Comparison of ENCODE assay signal across 20 mouse cellular contexts in the genomic region with DNA sequence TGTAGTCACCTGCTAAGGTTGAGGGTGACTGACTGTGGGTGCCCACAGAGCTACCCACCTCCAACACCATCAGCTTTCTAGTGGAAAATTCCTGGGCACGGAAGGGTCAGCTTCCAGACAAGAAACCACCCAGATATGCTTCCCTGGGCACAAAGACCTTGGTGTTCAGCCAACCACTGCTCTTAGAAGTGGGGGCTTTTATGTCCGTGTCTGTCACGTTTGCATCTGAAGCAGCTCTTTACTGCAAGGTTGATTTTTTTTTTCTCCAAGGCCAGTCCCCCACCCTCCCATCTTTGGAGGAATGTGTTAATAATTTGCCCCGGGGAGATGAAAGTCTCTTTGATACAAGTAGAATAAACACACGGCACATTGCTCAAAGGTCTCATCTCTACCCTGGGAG.
DNase-seq lines count a peak whose midpoint lies in the region; ATAC-seq and TF ChIP-seq lines count a peak whose summit lies in the region.
"Had no signal": no experiment of that assay in that cellular context is flagged by ENCODE, and none has a peak within 500 bp of the region (broad histone marks: within the 10 kb centered on the region; RNA-seq: fewer than 3 reads in every experiment).

No protein-coding gene starts in this region.

- no peaks in the 10 kb centered on the region for H3K27me3 ChIP-seq in kidney, postnatal 0 days (ENCODE audit: insufficient read depth, low read length)
- H3K27me3 ChIP-seq: liver, embryonic 13.5 days; neural tube, embryonic 12.5 days had no signal

- H3K9ac ChIP-seq in kidney, postnatal 0 days (ENCODE audit: low read depth, low read length), result no peak overlapping the region
- H3K9ac ChIP-seq: forebrain, embryonic 12.5 days; liver, embryonic 13.5 days; neural tube, embryonic 12.5 days had no signal

- no peak for TF ChIP-seq CTCF in kidney, postnatal 0 days (IDR thresholded peaks at IDR 0.05; ENCODE audit: low read depth)

- H3K4me1 ChIP-seq in kidney, postnatal 0 days (replicated peaks; ENCODE audit: insufficient read depth, low read length), result peaks cover 18% of the 10 kb centered on the region

- peak; percentile 54 for DNase-seq in adrenal gland, postnatal 14 days
- no peak for DNase-seq in adrenal gland, postnatal 4 days (ENCODE audit: low spot score in 2 of 2)
- DNase-seq in ovary, adult 18-20 months (ENCODE audit: low spot score), result peak; percentile 70
- DNase-seq in ovary, postnatal 36 days (ENCODE audit: low spot score), result no peak
- peak; percentile 64 for DNase-seq in kidney, postnatal 0 days (ENCODE audit: low spot score)
- no peak for DNase-seq in urinary bladder, postnatal 36 days (ENCODE audit: low spot score in 2 of 2)
- no peak for DNase-seq in spleen, postnatal 4 days (ENCODE audit: low spot score in 2 of 2)
- DNase-seq: cerebellum, adult 11-12 months; cerebellum, postnatal 36 days; gastrocnemius, postnatal 25 days; heart, postnatal 36 days; liver, embryonic 13.5 days; lung, postnatal 14 days; thymus, postnatal 36 days had no signal

- H3K36me3 ChIP-seq in kidney, postnatal 0 days (ENCODE audit: insufficient read depth, low read length), result no peaks in the 10 kb centered on the region
- H3K36me3 ChIP-seq: forebrain, embryonic 12.5 days; limb, embryonic 10.5 days; liver, embryonic 13.5 days; neural tube, embryonic 12.5 days had no signal

- peak overlapping the region; percentile 77 for H3K27ac ChIP-seq in kidney, postnatal 0 days
- H3K27ac ChIP-seq: forebrain, embryonic 12.5 days; left cerebral cortex, adult 2 months; limb, embryonic 10.5 days; liver, embryonic 13.5 days; neural tube, embryonic 12.5 days had no signal

- H3K4me3 ChIP-seq in kidney, postnatal 0 days (replicated peaks; ENCODE audit: low read depth, low read length), result no peak overlapping the region
- H3K4me3 ChIP-seq: forebrain, embryonic 12.5 days; left cerebral cortex, adult 2 months; limb, embryonic 10.5 days; liver, embryonic 13.5 days; neural tube, embryonic 12.5 days had no signal

- H3K4me2 ChIP-seq in kidney, postnatal 0 days (ENCODE audit: low read length), result peak overlapping the region; percentile 16; the same call in 1 of the 2 replicates
- H3K4me2 ChIP-seq: forebrain, embryonic 12.5 days; heart, embryonic 11.5 days; liver, embryonic 13.5 days; neural tube, embryonic 12.5 days had no signal

- 27% methylated on average over 5 of the region's 5 CpGs for WGBS in kidney, postnatal 0 days

- H3K9me3 ChIP-seq in kidney, postnatal 0 days (replicated peaks; ENCODE audit: low read length), result no peaks in the 10 kb centered on the region
- H3K9me3 ChIP-seq: forebrain, embryonic 12.5 days; limb, embryonic 10.5 days; liver, embryonic 13.5 days; neural tube, embryonic 12.5 days had no signal

- peak; percentile 60 for ATAC-seq in kidney, postnatal 0 days (replicated peaks; ENCODE audit: low FRiP score, low read depth)
- ATAC-seq in monocyte, adult 5-6 weeks (replicated peaks; ENCODE audit: insufficient number of reproducible peaks, low FRiP score, low TSS enrichment, poor library complexity, severe bottlenecking), result no peak

Comparison
In these comparisons a context has a peak if more than half of its experiments do, and no peak if none do; other contexts are left out.
1. DNase-seq: peak in adrenal gland, postnatal 14 days (single experiment), ovary, adult 18-20 months (single experiment) and kidney, postnatal 0 days (single experiment); none in adrenal gland, postnatal 4 days (0 of 2), ovary, postnatal 36 days (single experiment), urinary bladder, postnatal 36 days (0 of 2) and spleen, postnatal 4 days (0 of 2).